Mouse (Mus musculus) bone marrow, adult 2 months (tissue): ENCODE data around the gene Zfp84.

Source experiments
- CTCF ChIP-seq: fragments of 200-500 bp; IDR thresholded peaks from 2 replicates; pipeline ENCODE4 v1.5.1; 2011; ENCODE audit warnings: low read length, control low read depth; ENCODE audit not compliant: control insufficient read depth, insufficient read depth
- POLR2A ChIP-seq: fragments of 200-500 bp; IDR thresholded peaks from 2 replicates; pipeline ENCODE4 v1.6.1; 2011; ENCODE audit warnings: low read depth, mild to moderate bottlenecking, control low read depth, low read length, borderline replicate concordance; ENCODE audit not compliant: control insufficient read depth

GRCm38 (mm10) chr7:29768090-29768900, at the start of gene Zfp84:
- TF ChIP-seq POLR2A (no peak), CTCF (no peak)
